12 mouse cellular contexts compared by ENCODE assay signal in the genomic region with DNA sequence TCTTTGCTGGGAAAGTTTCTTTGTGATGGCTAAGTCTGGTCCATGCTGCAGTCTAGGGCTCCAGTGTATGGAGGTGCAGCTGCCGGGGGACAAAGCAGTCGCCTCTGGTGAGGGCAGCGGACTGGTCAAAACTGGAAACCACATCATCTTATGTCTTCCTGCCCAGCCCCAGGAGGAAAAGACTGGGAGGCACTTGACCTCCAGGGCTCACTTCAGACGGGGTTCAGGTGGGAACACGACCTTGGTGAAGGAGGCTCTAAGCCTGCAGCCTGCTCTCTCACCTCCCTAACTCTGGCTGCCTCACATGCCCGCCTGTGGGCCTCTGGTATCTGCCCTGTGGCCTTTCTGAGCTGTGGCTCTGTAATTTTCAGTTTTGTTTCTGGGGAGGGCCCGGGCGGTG. TPM values are rescaled to one million over a fixed set of nuclear protein-coding genes. Genes with fewer than 3 reads are reported as not detected.
DNase-seq lines count a peak whose midpoint lies in the region; ATAC-seq and TF ChIP-seq lines count a peak whose summit lies in the region.
"Had no signal": no experiment of that assay in that cellular context is flagged by ENCODE, and none has a peak within 500 bp of the region (broad histone marks: within the 10 kb centered on the region; RNA-seq: fewer than 3 reads in every experiment).

No protein-coding gene starts in this region.

- in situ Hi-C loops in CH12.LX (cut with MboI; ENCODE audit: low pct_ligation_motif_present, low pct_unique_long_range_greater_than_20kb, low sequenced_read_pairs): loop anchor here (10.0 kb wide), 1 partner anchor 209 kb away; no protein-coding TSS in a partner anchor

- no peak overlapping the region for H3K9ac ChIP-seq in intestine, embryonic 14.5 days (ENCODE audit: low read length)
- no peak overlapping the region for H3K9ac ChIP-seq in intestine, postnatal 0 days (ENCODE audit: low read depth, low read length)
- H3K9ac ChIP-seq in CH12.LX (ENCODE audit: insufficient read depth, low read depth): no peak overlapping the region
- peak overlapping the region; percentile 25; the same call in 1 of the 2 replicates for H3K9ac ChIP-seq in forebrain, embryonic 11.5 days (ENCODE audit: low read length)

- H3K27me3 ChIP-seq in intestine, embryonic 14.5 days (replicated peaks; ENCODE audit: control insufficient read depth, insufficient read depth, low read length): peaks cover 7% of the 10 kb centered on the region
- H3K27me3 ChIP-seq in intestine, postnatal 0 days (replicated peaks; ENCODE audit: control insufficient read depth, insufficient read depth, low read length): no peaks in the 10 kb centered on the region; the same call in 1 of the 2 replicates
- H3K27me3 ChIP-seq in CH12.LX (replicated peaks): peaks cover 14% of the 10 kb centered on the region
- H3K27me3 ChIP-seq in forebrain, embryonic 11.5 days (ENCODE audit: control insufficient read depth, insufficient read depth, low read length): no peaks in the 10 kb centered on the region
- peaks cover 26% of the 10 kb centered on the region for H3K27me3 ChIP-seq in limb, embryonic 10.5 days (ENCODE audit: low read depth, poor library complexity, severe bottlenecking)

- no peaks in the 10 kb centered on the region for H3K36me3 ChIP-seq in intestine, embryonic 14.5 days (ENCODE audit: control insufficient read depth, insufficient read depth, low read length)
- H3K36me3 ChIP-seq in intestine, postnatal 0 days (ENCODE audit: control insufficient read depth, insufficient read depth): no peaks in the 10 kb centered on the region
- H3K36me3 ChIP-seq in CH12.LX (replicated peaks in 1 of 2; ENCODE audit: control insufficient read depth in 1 of 2, insufficient read depth in 1 of 2, low read length in 1 of 2): peaks cover 0 to 7% of the 10 kb centered on the region in 2 experiments
- H3K36me3 ChIP-seq in forebrain, embryonic 11.5 days (ENCODE audit: control insufficient read depth, insufficient read depth, low read length): no peaks in the 10 kb centered on the region
- no peaks in the 10 kb centered on the region for H3K36me3 ChIP-seq in limb, embryonic 10.5 days

- peaks cover 80% of the 10 kb centered on the region for H3K4me1 ChIP-seq in intestine, embryonic 14.5 days (replicated peaks; ENCODE audit: control insufficient read depth, insufficient read depth, low read length)
- peaks cover 19% of the 10 kb centered on the region for H3K4me1 ChIP-seq in intestine, postnatal 0 days (replicated peaks; ENCODE audit: control insufficient read depth, insufficient read depth, low read length)
- H3K4me1 ChIP-seq in CH12.LX (ENCODE audit: control insufficient read depth in 1 of 2, insufficient read depth in 2 of 2): peaks cover 34 to 73% of the 10 kb centered on the region in 2 experiments
- peaks cover 68% of the 10 kb centered on the region for H3K4me1 ChIP-seq in forebrain, embryonic 11.5 days (replicated peaks; ENCODE audit: control insufficient read depth, insufficient read depth, low read length)
- peaks cover 97% of the 10 kb centered on the region for H3K4me1 ChIP-seq in limb, embryonic 10.5 days

- no peak overlapping the region for H3K4me3 ChIP-seq in intestine, embryonic 14.5 days (ENCODE audit: low read depth, low read length)
- no peak overlapping the region for H3K4me3 ChIP-seq in intestine, postnatal 0 days (ENCODE audit: low read depth, low read length)
- no peak overlapping the region for H3K4me3 ChIP-seq in CH12.LX (replicated peaks in 1 of 3; ENCODE audit: low read depth in 2 of 3, low read length in 2 of 3, poor library complexity in 1 of 3)
- H3K4me3 ChIP-seq in forebrain, embryonic 11.5 days (ENCODE audit: low read depth, low read length): no peak overlapping the region
- H3K4me3 ChIP-seq in limb, embryonic 10.5 days: 0 out of 2 replicates have a peak overlapping the region, but pooled peaks have one; percentile 11
- H3K4me3 ChIP-seq: heart, adult 2 months had no signal

- WGBS in intestine, embryonic 14.5 days: 60% methylated on average over 8 of the region's 8 CpGs
- 66% methylated on average over 8 of the region's 8 CpGs for WGBS in intestine, postnatal 0 days
- 25% methylated on average over 8 of the region's 8 CpGs for WGBS in forebrain, embryonic 11.5 days
- WGBS in limb, embryonic 10.5 days: 25% methylated on average over 8 of the region's 8 CpGs

- no peak for DNase-seq in intestine, embryonic 14.5 days (ENCODE audit: low spot score)
- no peak for DNase-seq in CH12.LX (ENCODE audit: extremely low read depth)
- no peak for DNase-seq in forebrain, embryonic 11.5 days (ENCODE audit: low spot score)
- DNase-seq in limb, embryonic 10.5 days (ENCODE audit: low spot score): no peak
- DNase-seq in T-cell, adult 2 months (ENCODE audit: low spot score): no peak
- no peak for DNase-seq in retina, embryonic 14.5 days (ENCODE audit: low spot score)
- DNase-seq: cerebellum, adult 9-11 months; heart, adult 2 months had no signal

- H3K27ac ChIP-seq in intestine, embryonic 14.5 days (ENCODE audit: low read depth): peak overlapping the region; percentile 33; the same call in 1 of the 2 replicates
- no peak overlapping the region for H3K27ac ChIP-seq in intestine, postnatal 0 days (ENCODE audit: low read depth, low read length)
- peak overlapping the region; percentile 30; the same call in 1 of the 2 replicates for H3K27ac ChIP-seq in CH12.LX (ENCODE audit: insufficient read depth, low read depth)
- H3K27ac ChIP-seq in forebrain, embryonic 11.5 days (ENCODE audit: low read depth, low read length): peak overlapping the region; percentile 93; the same call in 1 of the 2 replicates
- H3K27ac ChIP-seq in limb, embryonic 10.5 days: peak overlapping the region; percentile 80
- H3K27ac ChIP-seq: heart, adult 2 months; kidney, postnatal 0 days had no signal

- no peaks in the 10 kb centered on the region for H3K9me3 ChIP-seq in intestine, embryonic 14.5 days (ENCODE audit: control insufficient read depth, low read length)
- H3K9me3 ChIP-seq in intestine, postnatal 0 days (ENCODE audit: control insufficient read depth): no peaks in the 10 kb centered on the region
- no peaks in the 10 kb centered on the region for H3K9me3 ChIP-seq in CH12.LX (replicated peaks; ENCODE audit: low read length)
- H3K9me3 ChIP-seq in forebrain, embryonic 11.5 days (ENCODE audit: control insufficient read depth, low read length): no peaks in the 10 kb centered on the region
- no peaks in the 10 kb centered on the region for H3K9me3 ChIP-seq in limb, embryonic 10.5 days (replicated peaks)

- peaks cover 42% of the 10 kb centered on the region for H3K79me2 ChIP-seq in CH12.LX (replicated peaks; ENCODE audit: control insufficient read depth, extremely low read depth, insufficient read depth, poor library complexity, severe bottlenecking)

- TF ChIP-seq EP300 in CH12.LX (IDR thresholded peaks at IDR 0.05; ENCODE audit: low read length): no peak

- dilution Hi-C loops in CH12.LX (cut with MboI; ENCODE audit: extremely low pct_ligation_motif_present, extremely low pct_unique_long_range_greater_than_20kb, low sequenced_read_pairs): no loop called here

- ATAC-seq in intestine, embryonic 14.5 days (replicated peaks; ENCODE audit: low FRiP score, low TSS enrichment, low read depth): no peak
- ATAC-seq in intestine, postnatal 0 days: no peak
- ATAC-seq in forebrain, embryonic 11.5 days (replicated peaks; ENCODE audit: low FRiP score): no peak
- ATAC-seq in CD4-positive, CD25-positive, alpha-beta regulatory T cell, adult 4 months: no peak
- ATAC-seq: activated CD4-positive, CD25-positive, alpha-beta regulatory T cell, adult 4 months had no signal

- H3K4me2 ChIP-seq in intestine, embryonic 14.5 days (ENCODE audit: low read length): no peak overlapping the region
- no peak overlapping the region for H3K4me2 ChIP-seq in intestine, postnatal 0 days (replicated peaks; ENCODE audit: low read depth)
- peak overlapping the region; percentile 31 for H3K4me2 ChIP-seq in CH12.LX (ENCODE audit: insufficient read depth, low read depth, poor library complexity, severe bottlenecking)
- H3K4me2 ChIP-seq in forebrain, embryonic 11.5 days (ENCODE audit: low read depth, low read length, severe bottlenecking): no peak overlapping the region; the same call in 1 of the 2 replicates

- no peak for TF ChIP-seq CTCF in intestine, postnatal 0 days (IDR thresholded peaks at IDR 0.05; ENCODE audit: low read depth)
- TF ChIP-seq CTCF in CH12.LX (conservative IDR thresholded peaks at IDR 0.05 in 1 of 2, IDR thresholded peaks at IDR 0.05 in 1 of 2; ENCODE audit: low read depth in 2 of 2, low read length in 2 of 2): no peak

- TF ChIP-seq RAD21 in CH12.LX (IDR thresholded peaks at IDR 0.05; ENCODE audit: low read depth, low read length): no peak

- TF ChIP-seq POLR2A in CH12.LX (IDR thresholded peaks at IDR 0.05; ENCODE audit: low read depth, low read length): no peak

TF ChIP-seq in CH12.LX, 34 proteins besides CTCF, POLR2A, EP300 and RAD21:
- TF ChIP-seq HCFC1 (IDR thresholded peaks at IDR 0.05; ENCODE audit: low read depth, low read length) (no peak), MXI1 (IDR thresholded peaks at IDR 0.05; ENCODE audit: low read depth, low read length) (no peak), MAZ (IDR thresholded peaks at IDR 0.05; ENCODE audit: low read depth, low read length) (no peak), IRF4 (IDR thresholded peaks at IDR 0.05; ENCODE audit: low read depth, low read length) (no peak), ZNF384 (IDR thresholded peaks at IDR 0.05; ENCODE audit: low read depth, low read length) (no peak), POLR2AphosphoS2 (IDR thresholded peaks at IDR 0.05; ENCODE audit: low read depth, low read length) (no peak)

RNA-seq across cellular contexts. Expression of a gene that starts 55.0 kb away (rescaled TPM):
- polyA plus RNA-seq in intestine, embryonic 14.5 days (2014; fragmentation: Nextera tagmentation; extraction: Ambion mirVana): 121 and 122 TPM in 2 replicates
- 23.1 and 23.7 TPM in 2 replicates for polyA plus RNA-seq in intestine, postnatal 0 days (2015; fragmentation: Nextera tagmentation; extraction: Ambion mirVana)
- 61.2 and 68.4 TPM in 2 replicates for total RNA-seq in CH12.LX (2012; rRNA removed)
- total RNA-seq in CH12.LX (2014; rRNA removed): 50.0 TPM in 2 replicates
- 127 and 129 TPM in 2 replicates for polyA plus RNA-seq in CH12.LX (2012; ENCODE audit: insufficient read length, low read depth)
- 105 and 115 TPM in 2 replicates for polyA plus RNA-seq in forebrain, embryonic 11.5 days (2014; fragmentation: Nextera tagmentation; extraction: Ambion mirVana)
- polyA plus RNA-seq in limb, embryonic 10.5 days (2016; fragmentation: Nextera tagmentation; extraction: Ambion mirVana): 153 and 167 TPM in 2 replicates
- polyA plus RNA-seq in CD4-positive, CD25-positive, alpha-beta regulatory T cell, adult 4 months (2017; shearing (Covaris generic)): 10 to 100 TPM; 14.6 to 20.6 TPM
